Mouse (Mus musculus) embryonic facial prominence, embryonic 13.5 days (tissue): ENCODE data around the gene Ran. TPM values are rescaled to one million over a fixed set of nuclear protein-coding genes. Genes with fewer than 3 reads are reported as not detected.
A peak's percentile ranks its signal among the peaks of the same experiment; 100 is the strongest.

ENCODE experiments used
- ATAC-seq: fragments of 200-750 bp; cut with Nextera tagmentation; 2 replicates; pipeline ENCODE4 v1.8.0; 2017; ENCODE audit warnings: low read depth; ENCODE audit not compliant: insufficient number of reproducible peaks, insufficient read depth, low FRiP score, low TSS enrichment
- H3K27ac ChIP-seq: fragments of 300-500 bp; sonication (generic); 2 replicates; pipeline ENCODE4 v1.5.1; 2015; ENCODE audit warnings: moderate library complexity, mild to moderate bottlenecking, inconsistent platforms
- H3K27me3 ChIP-seq: fragments of 300-500 bp; sonication (generic); 2 replicates; pipeline ENCODE4 v1.6.1; 2015; ENCODE audit warnings: mild to moderate bottlenecking, inconsistent platforms
- H3K36me3 ChIP-seq: fragments of 300-500 bp; sonication (generic); 2 replicates; pipeline ENCODE4 v1.6.1; 2015; ENCODE audit warnings: mild to moderate bottlenecking, inconsistent platforms
- H3K4me1 ChIP-seq: fragments of 300-500 bp; sonication (generic); 2 replicates; pipeline ENCODE4 v1.6.1; 2015; ENCODE audit warnings: inconsistent platforms
- H3K4me2 ChIP-seq: fragments of 300-500 bp; sonication (generic); 2 replicates; pipeline ENCODE4 v1.6.1; 2015; ENCODE audit warnings: moderate library complexity, mild to moderate bottlenecking, inconsistent platforms
- H3K4me3 ChIP-seq: fragments of 300-500 bp; sonication (generic); 2 replicates; pipeline ENCODE4 v1.5.1; 2015; ENCODE audit warnings: mild to moderate bottlenecking, inconsistent platforms
- H3K9ac ChIP-seq: fragments of 300-500 bp; sonication (generic); 2 replicates; pipeline ENCODE4 v1.6.1; 2015; ENCODE audit warnings: mild to moderate bottlenecking, inconsistent platforms
- H3K9me3 ChIP-seq: fragments of 300-500 bp; sonication (generic); 2 replicates; pipeline ENCODE4 v1.6.1; 2016; ENCODE audit warnings: inconsistent platforms
- WGBS: fragments of 180-500 bp; shearing (Covaris S2); methylation state at CpG from one replicate; pipeline ENCODE4 v1.1.7; 2015; ENCODE audit warnings: mixed read lengths; 5-methylcytosine and 5-hydroxymethylcytosine counted together
- polyA plus RNA-seq: library from polyadenylated mRNA; unstranded; fragments of >200 nt; fragmentation: Nextera tagmentation; extraction: Ambion mirVana; gene quantifications from 2 replicates; pipeline ENCODE4 v1.2.1, GENCODE M21; 2015

Gene Ran
- polyA plus RNA-seq, 1 experiment from 2014 or later = 631 TPM

DNA sequence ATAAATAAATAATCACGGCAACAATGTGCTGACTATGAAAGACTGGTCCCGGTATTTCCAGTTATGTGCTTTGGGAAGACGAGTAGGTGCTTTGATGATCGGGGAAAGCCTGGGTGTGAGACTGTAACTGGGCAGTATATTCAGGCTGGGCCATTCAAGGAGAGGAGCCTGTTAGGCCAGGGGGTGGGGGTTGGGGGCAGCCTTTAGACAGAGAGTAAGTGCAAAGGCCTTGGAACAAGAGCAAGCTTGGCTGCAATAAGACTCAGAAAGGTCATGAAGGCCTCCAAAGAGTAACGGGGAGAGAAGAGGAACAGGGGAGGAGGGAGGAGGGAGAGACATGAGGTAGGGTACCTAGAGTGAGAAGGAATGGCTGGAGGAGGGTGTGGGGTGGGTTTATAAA is 4.3 kb upstream of the Ran start:
- ATAC-seq = no peak
- H3K36me3 ChIP-seq = no peaks in the 10 kb centered on the region
- H3K27ac ChIP-seq = no peak overlapping the region
- H3K27me3 ChIP-seq = no peaks in the 10 kb centered on the region
- H3K9me3 ChIP-seq = no peaks in the 10 kb centered on the region; the same call in 1 of the 2 replicates
- 82% methylated on average over 5 of the region's 5 CpGs for WGBS
- 0 out of 2 replicates have a peak, but pooled peaks cover 8% of the 10 kb centered on the region for H3K4me1 ChIP-seq
- no peak overlapping the region for H3K4me2 ChIP-seq
- no peak overlapping the region for H3K9ac ChIP-seq
- H3K4me3 ChIP-seq = no peak overlapping the region

DNA sequence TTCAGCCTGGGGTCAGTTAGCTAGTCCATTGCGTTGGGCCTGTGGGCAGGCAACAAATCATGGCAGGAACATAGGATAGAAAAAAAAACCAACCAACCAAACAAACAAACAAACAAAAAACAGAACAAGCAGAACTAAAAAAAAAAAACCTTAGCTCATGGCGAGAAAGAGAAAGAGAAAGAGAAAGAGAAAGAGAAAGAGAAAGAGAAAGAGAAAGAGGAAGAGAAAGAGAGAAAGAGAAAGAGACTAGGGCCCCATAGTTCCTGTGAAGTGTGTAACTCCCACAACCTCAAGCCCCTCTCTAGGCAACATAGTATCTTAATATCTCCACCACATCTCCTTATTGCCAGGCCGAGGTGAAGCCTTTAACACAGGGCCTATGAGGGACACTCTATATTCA is 3.5 kb upstream of the Ran start:
- WGBS = 89% methylated on average over 3 of the region's 3 CpGs

DNA sequence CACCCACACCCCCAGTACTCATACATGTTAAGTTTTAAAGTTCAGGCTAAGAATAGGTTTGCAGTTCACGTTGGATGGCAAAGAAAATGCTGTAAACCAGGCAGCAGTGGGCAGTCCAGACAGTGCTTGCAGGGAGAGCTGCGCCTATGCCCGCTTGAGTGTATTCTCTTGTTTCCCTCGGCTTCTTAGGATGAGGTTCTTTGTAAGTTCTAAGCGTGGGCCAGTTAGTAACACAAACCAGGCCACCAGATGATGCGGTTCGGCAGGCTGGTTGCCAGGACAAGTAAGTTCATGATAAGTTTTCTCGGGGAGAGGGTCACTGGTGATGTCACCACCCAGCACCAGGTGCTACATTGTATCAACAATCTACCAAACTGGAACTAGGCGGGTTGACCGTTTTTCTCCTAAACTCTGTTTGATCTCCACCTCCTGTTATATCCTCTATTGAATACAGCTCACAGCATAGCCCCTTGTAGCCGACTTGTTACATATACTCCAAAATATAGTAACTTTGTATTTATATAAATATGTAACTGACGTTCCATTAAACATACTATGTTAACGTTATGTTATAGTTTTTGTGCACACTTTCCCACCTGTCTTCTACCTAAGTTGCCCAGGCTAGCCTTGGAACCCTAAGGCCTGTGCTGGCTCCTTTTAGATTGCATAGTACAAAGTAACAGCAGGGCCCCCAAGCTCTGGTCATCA is 933 bp upstream of the Ran start:
- no peak for ATAC-seq
- Histone ChIP-seq H3K36me3 (peaks cover 9% of the 10 kb centered on the region), H3K4me3 (peak overlapping the region; percentile 93), H3K9ac (peak overlapping the region; percentile 80), H3K4me2 (peak overlapping the region; percentile 66), H3K27me3 (no peaks in the 10 kb centered on the region), H3K4me1 (peaks cover 15% of the 10 kb centered on the region), H3K27ac (peak overlapping the region; percentile 92), H3K9me3 (no peaks in the 10 kb centered on the region)
- WGBS = 86% methylated on average over 13 of the region's 13 CpGs

More for the DNA sequence above, 3.5 kb upstream of the Ran start:
- Histone ChIP-seq H3K4me2 (no peak overlapping the region), H3K4me1 (0 out of 2 replicates have a peak, but pooled peaks cover 9% of the 10 kb centered on the region), H3K9me3 (no peaks in the 10 kb centered on the region; the same call in 1 of the 2 replicates), H3K27ac (no peak overlapping the region), H3K4me3 (no peak overlapping the region), H3K9ac (no peak overlapping the region), H3K27me3 (no peaks in the 10 kb centered on the region), H3K36me3 (no peaks in the 10 kb centered on the region)
- no peak for ATAC-seq

DNA sequence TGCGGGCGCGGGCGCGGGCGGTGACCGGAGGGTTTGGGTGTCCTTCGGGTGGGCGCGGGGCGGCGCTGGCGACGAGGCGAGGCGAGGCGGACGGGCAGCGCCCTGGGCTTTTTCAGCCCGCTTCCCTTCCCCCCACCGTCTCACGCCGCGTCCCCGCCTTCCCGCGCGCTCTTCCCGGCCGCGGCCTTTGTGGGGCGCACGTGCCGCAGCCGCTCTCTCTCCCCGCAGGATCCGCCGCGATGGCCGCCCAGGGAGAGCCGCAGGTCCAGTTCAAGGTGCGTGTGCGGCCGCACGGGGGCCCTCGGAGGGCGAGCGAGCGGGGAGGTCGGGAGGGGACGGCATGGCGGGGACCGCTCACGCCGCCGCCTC is 415 bp downstream of the Ran start:
- no peaks in the 10 kb centered on the region for H3K27me3 ChIP-seq
- peak overlapping the region; percentile 67 for H3K4me2 ChIP-seq
- H3K36me3 ChIP-seq = peaks cover 20% of the 10 kb centered on the region
- H3K4me3 ChIP-seq = peak overlapping the region; percentile 93
- 1% methylated on average over 53 of the region's 56 CpGs for WGBS
- peak overlapping the region; percentile 97 for H3K9ac ChIP-seq
- peak; percentile 73 for ATAC-seq
- peaks cover 15% of the 10 kb centered on the region for H3K4me1 ChIP-seq
- H3K27ac ChIP-seq = peak overlapping the region; percentile 97
- H3K9me3 ChIP-seq = no peaks in the 10 kb centered on the region

DNA sequence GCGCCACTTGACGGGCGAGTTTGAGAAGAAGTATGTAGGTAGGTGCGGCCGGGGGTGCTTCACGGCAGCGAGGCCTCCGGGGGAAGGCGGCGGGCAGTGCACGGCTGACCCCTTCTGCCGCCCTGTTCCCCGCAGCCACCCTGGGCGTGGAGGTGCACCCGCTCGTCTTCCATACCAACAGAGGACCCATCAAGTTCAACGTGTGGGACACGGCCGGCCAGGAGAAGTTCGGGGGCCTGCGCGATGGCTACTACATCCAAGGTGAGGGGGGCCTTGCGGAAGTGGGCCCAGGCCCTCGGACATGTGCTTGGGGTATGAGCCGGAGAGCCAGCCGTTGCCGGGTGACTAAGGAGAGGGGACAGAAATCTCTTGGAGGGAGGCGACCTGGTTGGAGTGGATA is 862 bp downstream of the Ran start:
- H3K27me3 ChIP-seq = no peaks in the 10 kb centered on the region
- H3K4me2 ChIP-seq = peak overlapping the region; percentile 67
- H3K9me3 ChIP-seq = no peaks in the 10 kb centered on the region
- H3K4me3 ChIP-seq = peak overlapping the region; percentile 93
- H3K9ac ChIP-seq = peak overlapping the region; percentile 97
- WGBS = 2% methylated on average over 28 of the region's 28 CpGs
- peak overlapping the region; percentile 97 for H3K27ac ChIP-seq
- H3K4me1 ChIP-seq = peaks cover 15% of the 10 kb centered on the region
- peaks cover 25% of the 10 kb centered on the region for H3K36me3 ChIP-seq
- ATAC-seq = peak; percentile 5; the same call in 1 of the 2 replicates

DNA sequence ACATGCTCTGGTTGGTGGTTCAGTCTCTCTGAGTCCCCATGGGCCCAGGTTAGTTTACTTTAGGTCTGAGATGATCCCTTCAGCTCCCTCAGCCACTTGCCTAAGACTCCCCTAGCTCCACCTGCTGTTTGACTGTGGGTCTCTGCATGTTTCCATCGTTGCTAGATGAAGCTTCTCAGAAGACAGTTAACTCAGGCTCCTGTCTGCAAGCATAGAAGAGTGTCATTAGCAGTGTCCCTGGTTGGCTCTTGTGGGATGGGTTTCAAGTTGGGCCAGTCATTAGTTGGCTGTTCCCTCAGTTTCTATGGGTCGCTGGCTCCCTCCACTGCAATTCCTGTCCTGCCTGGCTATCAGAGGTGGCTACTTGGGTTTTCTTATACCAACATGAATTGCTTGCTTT is 5.2 kb downstream of the Ran start:
- Histone ChIP-seq H3K4me2 (no peak overlapping the region), H3K27ac (no peak overlapping the region), H3K9me3 (no peaks in the 10 kb centered on the region), H3K4me1 (peaks cover 7% of the 10 kb centered on the region), H3K27me3 (no peaks in the 10 kb centered on the region), H3K4me3 (no peak overlapping the region), H3K9ac (no peak overlapping the region), H3K36me3 (peaks cover 33% of the 10 kb centered on the region)
- WGBS = 45% methylated on average over 2 of the region's 2 CpGs
- ATAC-seq = no peak

DNA sequence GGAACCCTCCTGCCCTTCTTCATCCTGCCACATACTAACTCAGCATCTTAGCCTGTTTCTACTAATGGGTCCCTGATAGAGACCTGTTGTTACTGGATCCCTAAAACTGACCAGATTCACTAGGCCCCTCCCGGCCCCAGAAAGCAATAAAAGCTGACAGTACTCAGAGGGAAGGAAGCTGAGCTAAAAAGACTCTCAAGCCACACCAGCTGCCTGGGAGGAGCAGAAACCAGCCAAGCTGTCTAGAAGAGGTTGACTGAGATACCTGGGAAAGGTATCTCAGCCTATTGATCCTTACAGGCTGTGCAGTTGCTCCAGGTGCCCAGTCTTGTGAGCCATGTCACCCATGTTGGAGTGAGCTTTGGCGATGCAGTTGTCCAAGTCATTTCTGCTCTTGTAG is 5.9 kb downstream of the Ran start:
- peaks cover 33% of the 10 kb centered on the region for H3K36me3 ChIP-seq
- H3K4me1 ChIP-seq = peaks cover 7% of the 10 kb centered on the region
- no peaks in the 10 kb centered on the region for H3K9me3 ChIP-seq
- WGBS = 90% methylated on average over 2 of the region's 2 CpGs
- H3K4me3 ChIP-seq = no peak overlapping the region
- H3K27ac ChIP-seq = no peak overlapping the region
- H3K27me3 ChIP-seq = no peaks in the 10 kb centered on the region
- H3K9ac ChIP-seq = no peak overlapping the region
- no peak overlapping the region for H3K4me2 ChIP-seq
- ATAC-seq = no peak

DNA sequence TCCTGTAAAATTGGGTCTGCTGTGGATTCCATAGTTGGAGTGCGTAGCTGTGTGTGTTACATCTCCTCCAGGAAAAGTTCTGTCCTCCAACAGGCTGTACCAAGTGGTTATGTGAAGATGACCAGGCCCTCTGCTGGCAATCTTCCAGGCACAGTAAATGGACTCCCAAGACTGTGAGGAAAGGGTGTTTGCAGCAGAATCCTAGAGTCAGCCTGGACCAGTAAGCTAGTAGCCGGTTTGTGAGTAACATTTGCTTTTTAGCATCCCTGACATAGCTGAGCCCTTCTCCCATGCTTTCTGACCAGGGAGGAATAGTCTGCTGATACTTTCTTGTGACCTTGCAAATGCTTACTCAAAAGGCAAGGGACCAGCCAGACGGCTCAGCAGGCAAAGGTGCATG is 6.3 kb downstream of the Ran start:
- ATAC-seq = no peak
- Histone ChIP-seq H3K9me3 (no peaks in the 10 kb centered on the region), H3K4me3 (no peak overlapping the region), H3K27ac (no peak overlapping the region), H3K4me2 (no peak overlapping the region), H3K4me1 (peaks cover 7% of the 10 kb centered on the region), H3K36me3 (peaks cover 33% of the 10 kb centered on the region), H3K9ac (no peak overlapping the region), H3K27me3 (no peaks in the 10 kb centered on the region)
- 86% methylated on average over 3 of the region's 3 CpGs for WGBS

DNA sequence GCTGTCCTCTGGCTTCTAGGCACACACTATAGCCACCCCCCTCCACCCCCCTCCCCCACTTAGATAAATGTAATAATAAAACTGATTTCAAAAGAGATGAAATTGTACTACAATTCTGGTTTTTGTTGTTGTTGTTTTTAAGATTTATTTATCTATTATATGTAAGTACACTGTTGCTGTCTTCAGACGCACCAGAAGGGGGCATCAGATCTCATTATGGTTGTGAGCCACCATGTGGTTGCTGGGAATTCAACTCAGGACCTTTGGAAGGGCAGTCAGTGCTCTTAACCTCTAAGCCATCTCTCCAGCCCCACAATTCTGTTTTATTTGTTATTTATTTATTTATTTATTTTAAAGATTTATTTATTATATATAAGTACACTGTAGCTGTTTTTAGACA is 6.8 kb downstream of the Ran start:
- Histone ChIP-seq H3K9ac (no peak overlapping the region), H3K4me3 (no peak overlapping the region), H3K27ac (no peak overlapping the region), H3K4me1 (peaks cover 4% of the 10 kb centered on the region), H3K27me3 (no peaks in the 10 kb centered on the region), H3K36me3 (peaks cover 33% of the 10 kb centered on the region), H3K9me3 (no peaks in the 10 kb centered on the region), H3K4me2 (no peak overlapping the region)
- WGBS = 81% methylated on average over 1 of the region's 1 CpGs
- no peak for ATAC-seq

DNA sequence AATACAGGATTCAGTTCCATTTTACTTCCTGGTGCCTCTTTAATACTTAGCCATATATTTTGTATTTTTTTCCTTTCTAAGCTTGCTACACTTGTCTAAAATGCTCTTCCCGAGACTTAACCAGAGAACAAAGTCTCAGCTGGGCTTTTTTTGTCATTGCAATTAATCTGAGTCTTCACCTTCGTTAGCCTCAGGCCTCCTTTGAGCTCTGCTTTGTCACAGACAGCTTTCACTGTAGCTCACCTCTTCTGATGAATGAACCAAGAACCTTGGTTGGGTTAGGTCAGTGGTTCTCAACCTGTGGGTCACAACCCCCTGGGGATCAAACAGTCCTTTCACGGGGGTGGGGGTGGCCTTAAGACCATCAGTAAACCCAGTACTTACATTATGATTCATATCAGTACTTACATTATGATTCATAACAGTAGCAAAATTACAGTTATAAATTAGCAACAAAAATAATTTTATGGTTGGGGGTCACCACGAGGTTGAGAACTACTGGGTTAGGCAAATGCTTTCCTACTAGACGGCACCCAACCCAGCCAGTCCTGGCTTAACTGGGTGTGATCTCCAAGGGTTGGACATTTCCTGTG is 9.4 kb downstream of the Ran start:
- WGBS = 76% methylated on average over 5 of the region's 5 CpGs
- H3K4me2 ChIP-seq = no peak overlapping the region
- H3K27ac ChIP-seq = no peak overlapping the region
- no peaks in the 10 kb centered on the region for H3K27me3 ChIP-seq
- no peaks in the 10 kb centered on the region for H3K4me1 ChIP-seq
- H3K9me3 ChIP-seq = no peaks in the 10 kb centered on the region
- no peak overlapping the region for H3K9ac ChIP-seq
- peaks cover 23% of the 10 kb centered on the region for H3K36me3 ChIP-seq
- no peak overlapping the region for H3K4me3 ChIP-seq
- ATAC-seq = no peak

DNA sequence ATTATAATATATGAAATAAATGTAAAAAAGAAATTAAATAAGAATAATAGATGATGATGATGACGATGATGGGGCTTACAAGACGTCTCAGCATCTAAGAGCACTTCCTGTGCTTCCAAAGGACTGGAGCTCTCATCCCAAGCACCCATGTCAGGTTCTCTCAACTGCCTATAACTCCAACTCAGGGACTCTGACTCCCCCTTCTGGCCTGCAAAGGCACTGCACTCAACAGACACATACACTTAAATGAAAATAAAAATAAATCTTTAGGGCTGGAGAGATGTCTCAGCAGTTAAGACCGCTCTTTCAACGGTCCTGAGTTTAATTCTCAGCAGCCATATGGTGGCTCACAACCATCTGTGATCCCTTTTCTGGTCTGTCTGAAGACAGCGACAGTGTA is 16.8 kb downstream of the Ran start:
- H3K4me1 ChIP-seq = no peaks in the 10 kb centered on the region
- H3K27ac ChIP-seq = no peak overlapping the region
- 84% methylated on average over 5 of the region's 5 CpGs for WGBS
- ATAC-seq = no peak
- H3K4me3 ChIP-seq = no peak overlapping the region
- no peak overlapping the region for H3K9ac ChIP-seq
- H3K27me3 ChIP-seq = no peaks in the 10 kb centered on the region
- H3K9me3 ChIP-seq = no peaks in the 10 kb centered on the region
- no peaks in the 10 kb centered on the region for H3K36me3 ChIP-seq
- H3K4me2 ChIP-seq = no peak overlapping the region

DNA sequence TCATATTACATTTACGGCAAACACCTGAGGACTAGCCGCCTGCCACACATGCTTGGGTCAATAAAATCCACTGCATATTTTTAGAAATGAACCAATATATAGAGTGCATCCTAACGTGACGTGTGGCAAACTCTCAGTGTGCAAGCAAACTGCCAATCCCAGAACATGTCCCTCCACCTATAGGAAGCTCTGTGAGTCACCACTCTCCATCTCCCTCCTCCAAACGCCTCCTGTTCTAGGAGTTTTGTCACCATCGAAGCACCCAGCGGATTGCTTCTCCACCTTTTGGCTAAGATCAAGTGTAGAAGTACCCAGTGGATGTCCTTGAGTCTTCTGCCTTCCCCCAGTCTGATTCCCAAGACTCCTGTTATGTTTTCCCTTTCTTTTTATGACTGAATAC is 17.9 kb downstream of the Ran start:
- Histone ChIP-seq H3K9ac (no peak overlapping the region), H3K27ac (no peak overlapping the region), H3K4me1 (no peaks in the 10 kb centered on the region), H3K36me3 (no peaks in the 10 kb centered on the region), H3K27me3 (no peaks in the 10 kb centered on the region), H3K4me2 (no peak overlapping the region), H3K9me3 (no peaks in the 10 kb centered on the region), H3K4me3 (no peak overlapping the region)
- 76% methylated on average over 7 of the region's 7 CpGs for WGBS
- no peak for ATAC-seq
